Mouse (Mus musculus) embryonic facial prominence, embryonic 15.5 days (tissue): Measurements from ENCODE around the gene Actb. TPM values are rescaled to one million over a fixed set of nuclear protein-coding genes. Genes with fewer than 3 reads are reported as not detected.

Experiments
- ATAC-seq: fragments of 200-750 bp; cut with Nextera tagmentation; 2 replicates; pipeline ENCODE4 v1.8.0; 2017; ENCODE audit warnings: low read depth, moderate TSS enrichment; ENCODE audit not compliant: insufficient number of reproducible peaks, low FRiP score, low TSS enrichment
- H3K27ac ChIP-seq: fragments of 300-500 bp; sonication (generic); replicated peaks from 2 replicates; pipeline ENCODE4 v1.5.1; 2015; ENCODE audit warnings: mild to moderate bottlenecking, inconsistent platforms
- H3K27me3 ChIP-seq: fragments of 300-500 bp; sonication (generic); 2 replicates; pipeline ENCODE4 v1.6.1; 2015; ENCODE audit warnings: inconsistent platforms
- H3K36me3 ChIP-seq: fragments of 300-500 bp; sonication (generic); 2 replicates; pipeline ENCODE4 v1.6.1; 2015; ENCODE audit warnings: mild to moderate bottlenecking, inconsistent platforms
- H3K4me1 ChIP-seq: fragments of 300-500 bp; sonication (generic); 2 replicates; pipeline ENCODE4 v1.6.1; 2015; ENCODE audit warnings: inconsistent platforms
- H3K4me2 ChIP-seq: fragments of 300-500 bp; sonication (generic); replicated peaks from 2 replicates; pipeline ENCODE4 v1.6.1; 2015; ENCODE audit warnings: mild to moderate bottlenecking, inconsistent platforms
- H3K4me3 ChIP-seq: fragments of 300-500 bp; sonication (generic); replicated peaks from 2 replicates; pipeline ENCODE4 v1.5.1; 2015; ENCODE audit warnings: mild to moderate bottlenecking, inconsistent platforms
- H3K9ac ChIP-seq: fragments of 300-500 bp; sonication (generic); 2 replicates; pipeline ENCODE4 v1.6.1; 2015; ENCODE audit warnings: inconsistent platforms
- H3K9me3 ChIP-seq: fragments of 300-500 bp; sonication (generic); replicated peaks from 2 replicates; pipeline ENCODE4 v1.6.1; 2016; ENCODE audit warnings: inconsistent platforms
- WGBS: fragments of 180-500 bp; shearing (Covaris S2); methylation state at CpG from one replicate; pipeline ENCODE4 v1.1.7; 2015; 5-methylcytosine and 5-hydroxymethylcytosine counted together
- polyA plus RNA-seq: library from polyadenylated mRNA; unstranded; fragments of >200 nt; fragmentation: Nextera tagmentation; extraction: Ambion mirVana; gene quantifications from 2 replicates; pipeline ENCODE4 v1.2.1, GENCODE M21; 2015

Gene Actb
- polyA plus RNA-seq, 1 experiment from 2014 or later: 13,060 TPM

- Histone ChIP-seq H3K9ac (no peak overlapping the region), H3K4me2 (no peak overlapping the region), H3K27ac (no peak overlapping the region), H3K27me3 (no peaks in the 10 kb centered on the region), H3K36me3 (peaks cover 24% of the 10 kb centered on the region), H3K4me1 (peaks cover 50% of the 10 kb centered on the region), H3K4me3 (no peak overlapping the region), H3K9me3 (no peaks in the 10 kb centered on the region)
- ATAC-seq: no peak
- WGBS: 96% methylated on average over 7 of the region's 7 CpGs
Observed at GRCm38 (mm10) chr5:142873718-142874117, 32.8 kb downstream of the Actb start.

DNA sequence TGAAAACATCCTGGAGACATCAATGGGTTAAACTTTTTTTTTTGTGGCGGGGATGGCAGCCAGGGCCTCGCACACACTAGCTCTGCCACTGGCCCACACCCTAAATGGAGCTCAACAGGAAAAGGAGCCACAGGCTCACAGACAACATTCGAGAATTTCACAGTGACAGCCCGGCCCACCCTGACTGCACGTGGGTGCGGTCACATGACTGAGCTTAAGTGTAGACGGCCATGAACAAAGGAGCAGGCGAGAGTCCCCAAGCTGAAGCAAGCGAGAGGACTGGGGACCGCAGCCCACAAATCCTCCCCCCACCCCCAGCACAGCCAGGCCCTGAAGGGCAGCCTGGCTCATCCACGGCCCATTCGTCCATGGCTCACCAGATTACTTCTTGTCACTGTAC is 34.8 kb downstream of the Actb start:
- H3K9me3 ChIP-seq: no peaks in the 10 kb centered on the region
- no peak overlapping the region for H3K9ac ChIP-seq
- WGBS: 45% methylated on average over 12 of the region's 12 CpGs
- no peak for ATAC-seq
- 0 out of 2 replicates have a peak overlapping the region, but pooled peaks have one; percentile 6 for H3K27ac ChIP-seq
- no peak overlapping the region for H3K4me2 ChIP-seq
- H3K4me3 ChIP-seq: no peak overlapping the region
- peaks cover 42% of the 10 kb centered on the region for H3K4me1 ChIP-seq
- no peaks in the 10 kb centered on the region for H3K27me3 ChIP-seq
- peaks cover 16% of the 10 kb centered on the region for H3K36me3 ChIP-seq

DNA sequence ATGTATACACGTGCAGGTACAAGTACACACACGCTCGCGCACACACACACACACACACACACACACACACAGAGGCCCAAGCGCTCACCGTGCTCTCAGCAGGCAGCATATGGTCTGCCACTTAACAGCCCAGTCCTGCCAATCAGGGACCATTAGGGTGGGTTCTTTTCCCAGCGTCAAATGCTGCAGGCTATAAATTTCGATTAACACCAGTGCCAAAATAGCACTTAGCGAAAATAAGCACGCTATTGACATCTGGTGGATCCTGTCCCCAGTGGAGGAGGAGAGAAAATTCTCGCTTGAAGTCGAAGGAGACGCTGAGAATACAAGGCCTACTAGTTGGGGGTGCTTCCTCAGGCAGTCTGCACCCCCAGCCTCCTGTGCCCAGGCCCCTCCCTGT is 37.1 kb downstream of the Actb start:
- H3K36me3 ChIP-seq: peaks cover 15% of the 10 kb centered on the region; the same call in 1 of the 2 replicates
- H3K9ac ChIP-seq: no peak overlapping the region
- peak; percentile 27; the same call in 1 of the 2 replicates for ATAC-seq
- 40% methylated on average over 13 of the region's 13 CpGs for WGBS
- no peaks in the 10 kb centered on the region for H3K9me3 ChIP-seq
- peak overlapping the region; percentile 56 for H3K27ac ChIP-seq
- no peak overlapping the region for H3K4me3 ChIP-seq
- no peak overlapping the region for H3K4me2 ChIP-seq
- no peaks in the 10 kb centered on the region for H3K27me3 ChIP-seq
- H3K4me1 ChIP-seq: peaks cover 26% of the 10 kb centered on the region

- no peak for ATAC-seq
- H3K4me3 ChIP-seq: no peak overlapping the region
- H3K27ac ChIP-seq: no peak overlapping the region
- H3K27me3 ChIP-seq: no peaks in the 10 kb centered on the region
- H3K4me1 ChIP-seq: no peaks in the 10 kb centered on the region
- H3K9me3 ChIP-seq: no peaks in the 10 kb centered on the region
- H3K9ac ChIP-seq: no peak overlapping the region
- no peak overlapping the region for H3K4me2 ChIP-seq
- H3K36me3 ChIP-seq: no peaks in the 10 kb centered on the region
- 38% methylated on average over 16 of the region's 16 CpGs for WGBS
Observed at GRCm38 (mm10) chr5:142857763-142858229, 48.8 kb downstream of the Actb start.

GRCm38 (mm10) chr5:142856408-142856807 is 50.1 kb downstream of the Actb start:
- peaks cover 5% of the 10 kb centered on the region for H3K4me1 ChIP-seq
- H3K4me2 ChIP-seq: no peak overlapping the region
- H3K9me3 ChIP-seq: no peaks in the 10 kb centered on the region
- no peaks in the 10 kb centered on the region for H3K27me3 ChIP-seq
- ATAC-seq: no peak
- no peak overlapping the region for H3K9ac ChIP-seq
- WGBS: 81% methylated on average over 4 of the region's 4 CpGs
- H3K4me3 ChIP-seq: no peak overlapping the region
- no peaks in the 10 kb centered on the region for H3K36me3 ChIP-seq
- H3K27ac ChIP-seq: no peak overlapping the region

- Histone ChIP-seq H3K4me2 (no peak overlapping the region), H3K4me1 (peaks cover 6% of the 10 kb centered on the region), H3K36me3 (no peaks in the 10 kb centered on the region), H3K27ac (no peak overlapping the region), H3K27me3 (no peaks in the 10 kb centered on the region), H3K4me3 (no peak overlapping the region), H3K9ac (no peak overlapping the region), H3K9me3 (no peaks in the 10 kb centered on the region)
- no peak for ATAC-seq
- 75% methylated on average over 10 of the region's 10 CpGs for WGBS
Observed at GRCm38 (mm10) chr5:142854877-142855276, 51.7 kb downstream of the Actb start.

DNA sequence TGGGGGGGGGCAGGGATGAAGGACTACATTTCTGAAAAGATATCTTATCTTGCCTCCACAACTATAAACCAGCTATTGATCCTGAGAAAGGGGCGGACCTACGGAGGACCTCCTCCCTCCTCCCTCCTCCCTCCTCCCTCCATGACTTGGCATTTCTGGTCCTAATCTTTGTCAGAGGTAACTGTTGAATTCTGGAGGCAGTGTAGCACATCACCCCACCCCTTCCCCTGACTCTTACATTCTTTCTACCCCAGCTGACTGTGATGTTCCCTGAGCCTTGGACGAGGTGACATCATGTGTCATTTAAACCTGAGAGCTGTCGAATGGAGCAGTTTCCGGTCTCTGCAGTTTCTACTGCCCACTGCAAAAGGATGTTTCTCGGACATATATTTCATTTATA is 53.0 kb downstream of the Actb start:
- no peak for ATAC-seq
- no peak overlapping the region for H3K27ac ChIP-seq
- H3K4me1 ChIP-seq: peaks cover 6% of the 10 kb centered on the region
- no peaks in the 10 kb centered on the region for H3K27me3 ChIP-seq
- H3K4me3 ChIP-seq: no peak overlapping the region
- H3K4me2 ChIP-seq: no peak overlapping the region
- H3K36me3 ChIP-seq: no peaks in the 10 kb centered on the region
- no peaks in the 10 kb centered on the region for H3K9me3 ChIP-seq
- 72% methylated on average over 6 of the region's 6 CpGs for WGBS
- H3K9ac ChIP-seq: no peak overlapping the region

Other genes with a start within 250 kb of the Actb start
- gene Slc29a4, start 214.2 kb downstream of the Actb start, polyA plus RNA-seq: 6.1 and 7.1 TPM in 2 replicates
- gene Tnrc18, start 89.1 kb downstream of the Actb start, polyA plus RNA-seq: 39.1 and 43.4 TPM in 2 replicates
- 11.7 and 14.7 TPM in 2 replicates for gene Fbxl18, start 11.3 kb downstream of the Actb start, polyA plus RNA-seq
- 328 TPM in 2 replicates for gene Fscn1, start 53.6 kb upstream of the Actb start, polyA plus RNA-seq
- 41.2 and 42.7 TPM in 2 replicates for gene Rnf216, start 206.2 kb upstream of the Actb start, polyA plus RNA-seq
- gene Olfr718-ps1, start 240.8 kb upstream of the Actb start, polyA plus RNA-seq: 0.14 and 0.52 TPM in 2 replicates